Mouse (Mus musculus): Measurements from ENCODE around the gene Ccdc137. TPM values are rescaled to one million over a fixed set of nuclear protein-coding genes. Genes with fewer than 3 reads are reported as not detected.

The Ccdc137 gene
- total RNA-seq, 2 experiments from 2014 or later: 5.5 to 6.8 TPM

DNA sequence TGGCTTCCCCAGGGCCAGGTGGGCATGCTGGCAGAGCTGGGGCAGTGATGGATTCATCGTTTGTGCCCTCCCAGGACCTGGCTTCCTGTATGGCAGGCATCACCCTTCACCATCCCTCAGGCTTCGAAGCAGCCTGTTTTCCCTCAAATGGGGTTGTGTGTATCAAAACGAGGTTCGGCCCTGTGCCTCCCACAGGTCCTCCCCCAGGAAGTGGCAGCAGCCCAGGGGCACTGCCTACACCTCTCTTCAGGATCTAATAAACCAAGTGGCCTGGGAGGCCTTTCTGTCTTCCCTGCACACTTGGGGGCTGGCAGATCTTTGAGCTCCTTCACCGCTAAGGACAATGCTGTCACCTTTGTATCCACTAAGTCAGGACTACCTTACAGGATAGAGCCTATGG, 41.0 kb downstream of the Ccdc137 start:
- no peak for DNase-seq

DNA sequence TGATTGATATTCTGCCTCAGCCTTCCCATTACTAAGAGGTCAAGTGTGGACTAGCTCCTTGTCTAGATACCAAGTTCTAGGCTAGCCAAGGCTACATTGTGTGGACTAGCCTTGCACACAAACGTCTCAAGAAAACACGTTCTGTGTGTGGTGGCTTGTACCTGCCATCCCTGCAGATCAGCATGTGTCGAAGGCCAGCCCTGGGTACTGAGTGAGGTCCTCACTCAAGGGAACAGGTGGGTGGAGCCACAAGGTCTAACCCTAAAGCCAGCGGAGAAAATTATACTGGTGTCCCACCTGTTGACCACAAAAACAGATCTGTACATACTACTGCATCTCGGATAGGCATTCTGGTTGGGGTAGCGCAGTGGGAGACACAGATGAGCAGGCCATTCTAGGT, 42.0 kb downstream of the Ccdc137 start:
- no peak for DNase-seq

DNA sequence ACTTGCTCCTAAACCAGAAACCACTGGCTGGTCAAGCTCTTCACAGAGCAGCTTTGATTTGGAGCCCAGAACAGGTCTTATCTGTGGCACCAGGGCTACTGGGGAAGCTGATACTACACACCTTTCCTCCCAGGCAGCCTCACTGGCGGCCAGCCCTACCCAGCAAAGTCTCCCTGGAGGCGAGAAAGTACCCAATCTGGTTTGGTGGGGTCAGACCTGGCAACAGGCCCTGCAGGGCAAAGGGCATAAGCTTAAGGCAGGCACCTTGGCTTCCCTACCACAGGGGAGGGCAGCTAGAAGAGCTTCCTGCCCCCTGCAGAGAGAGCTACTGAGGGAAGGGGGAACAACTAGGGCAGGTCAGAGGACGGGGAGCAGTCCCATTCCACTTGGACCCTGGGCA, 42.4 kb downstream of the Ccdc137 start:
- DNase-seq: no peak

DNA sequence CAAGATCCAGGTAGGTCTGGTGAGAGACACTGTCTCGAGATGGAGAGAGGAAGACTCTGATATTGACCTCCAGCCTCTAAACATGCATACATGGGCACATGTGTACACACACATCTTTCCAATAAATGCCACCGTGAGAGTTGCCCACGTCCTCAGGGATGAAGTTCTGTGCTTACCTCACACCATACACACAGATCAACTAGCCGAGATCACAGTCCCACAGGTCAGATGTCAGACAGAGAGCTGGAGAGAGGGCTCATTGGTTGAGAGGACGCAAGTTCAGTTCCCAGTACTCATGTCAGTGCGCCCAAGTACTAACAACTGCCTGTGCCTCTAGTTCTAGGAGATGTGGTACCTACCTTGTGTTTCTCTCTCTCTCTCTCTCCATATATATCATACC, 43.1 kb downstream of the Ccdc137 start:
- DNase-seq: no peak

DNA sequence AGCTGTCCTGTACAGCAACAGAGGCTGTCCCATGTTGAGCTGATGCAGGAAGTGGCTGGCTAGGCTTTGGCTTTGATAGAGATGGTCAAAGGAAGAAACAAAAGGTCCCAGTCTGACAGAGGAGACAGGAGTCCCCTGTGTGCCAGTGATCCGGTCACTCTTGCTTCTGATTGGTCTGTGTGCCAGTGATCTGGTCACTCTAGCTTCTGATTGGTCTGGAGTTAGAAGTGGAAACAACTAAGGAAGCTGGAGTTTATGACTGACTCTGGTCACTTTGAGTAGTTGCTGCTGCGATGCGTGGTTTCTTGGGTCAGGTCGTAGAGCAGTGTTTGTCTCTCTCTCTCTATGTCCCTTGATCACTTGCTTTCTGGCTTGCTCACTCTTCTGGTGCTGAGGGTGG, 43.8 kb downstream of the Ccdc137 start:
- no peak for DNase-seq

DNA sequence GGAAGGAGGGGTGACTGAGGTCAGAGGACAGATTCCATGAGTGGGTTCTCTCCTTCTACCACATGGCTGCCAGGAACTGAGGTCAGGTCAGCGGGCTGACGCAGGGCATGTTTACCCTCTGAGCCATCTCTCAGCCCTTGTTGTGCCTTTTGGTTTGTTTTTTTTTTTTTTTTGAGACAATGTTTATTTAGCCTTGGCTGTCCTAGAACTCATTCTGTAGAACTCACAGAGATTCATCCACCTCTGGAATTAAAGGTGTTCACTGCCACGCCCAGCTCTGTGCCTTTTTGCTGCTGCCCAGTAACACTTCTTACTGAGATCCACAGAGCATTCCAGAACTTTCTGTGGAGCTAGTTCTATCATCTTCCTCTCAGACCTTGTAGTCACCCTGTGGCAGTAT, 47.7 kb downstream of the Ccdc137 start:
- DNase-seq: no peak

DNA sequence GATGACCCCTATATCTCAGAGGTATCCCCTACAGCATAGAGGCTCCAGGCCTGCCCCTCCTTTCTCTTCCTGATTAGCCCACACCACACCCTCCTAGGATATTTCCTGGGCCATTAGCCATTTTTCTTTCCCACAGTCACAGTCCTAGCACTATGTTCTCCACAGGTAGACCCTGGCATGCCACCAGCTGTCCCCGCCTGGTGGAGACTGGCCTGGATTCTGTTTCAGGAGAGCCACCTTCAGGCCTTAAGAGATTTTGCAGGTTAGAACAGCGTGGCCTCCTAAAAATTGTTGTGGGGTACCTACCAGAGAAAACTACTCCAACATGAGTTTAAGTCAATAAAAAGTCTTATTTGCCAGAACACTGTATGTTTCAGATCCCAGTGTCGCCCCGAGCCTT, 49.0 kb downstream of the Ccdc137 start:
- DNase-seq: no peak

DNA sequence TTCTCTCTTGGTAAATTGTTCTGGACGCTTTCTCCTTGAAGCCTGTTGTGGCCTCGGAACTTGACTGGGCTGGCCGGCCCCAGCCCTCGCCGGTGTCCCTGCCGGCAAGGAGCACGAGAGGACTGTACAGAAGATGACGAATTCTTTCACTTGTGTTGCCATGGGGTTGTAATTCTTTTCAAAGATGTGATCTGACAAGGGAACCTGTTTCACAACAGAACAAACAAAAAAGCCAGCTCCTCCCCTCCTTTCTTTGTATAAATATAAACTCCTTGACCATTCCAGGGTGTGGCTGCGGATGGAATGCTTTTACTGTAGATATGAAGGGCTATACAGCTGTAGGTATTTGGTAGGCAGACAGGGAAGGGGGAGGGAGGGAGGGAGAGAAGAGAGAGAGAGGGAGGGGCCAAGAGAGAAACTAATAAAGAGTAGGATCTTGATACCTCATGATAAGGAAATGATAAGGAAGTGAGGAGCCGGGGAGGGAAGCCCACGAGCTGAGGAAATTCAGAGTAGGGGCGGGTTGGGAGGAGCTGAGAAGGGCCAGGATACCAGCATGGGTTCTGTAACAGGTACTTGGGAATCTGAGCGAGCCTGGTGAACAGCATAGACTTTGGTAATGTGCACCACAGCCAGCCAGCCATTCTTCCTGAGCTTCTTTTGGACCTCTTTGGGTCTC, 49.8 kb downstream of the Ccdc137 start:
- no peak for DNase-seq

DNA sequence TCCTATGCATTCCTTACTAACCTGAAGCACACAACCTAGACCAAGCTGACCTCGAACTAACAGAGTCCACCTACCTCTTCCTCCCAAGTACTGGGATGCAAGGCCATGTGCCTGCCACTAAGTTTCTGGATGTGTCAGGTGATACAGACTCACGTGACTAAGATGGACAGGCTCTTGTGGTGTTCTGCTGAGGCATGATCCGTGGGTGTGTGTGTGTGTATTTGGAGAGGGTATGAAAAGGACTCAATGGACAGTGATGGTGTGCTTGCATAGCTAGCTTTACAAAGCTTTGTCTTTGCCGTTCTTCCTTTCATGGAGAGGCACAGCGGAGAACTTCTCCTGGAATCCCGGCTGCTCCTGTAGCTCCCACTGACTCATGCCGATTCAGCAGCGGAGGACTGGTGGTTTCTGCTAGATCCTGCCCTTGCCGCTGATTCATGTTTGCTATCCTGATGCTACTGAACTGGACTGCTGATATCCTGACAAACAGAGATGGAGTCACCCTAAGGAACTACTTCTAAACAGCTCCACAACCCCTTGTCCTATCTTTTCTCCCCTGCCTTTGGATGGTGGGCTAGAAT, 50.5 kb downstream of the Ccdc137 start:
- no peak for DNase-seq

DNA sequence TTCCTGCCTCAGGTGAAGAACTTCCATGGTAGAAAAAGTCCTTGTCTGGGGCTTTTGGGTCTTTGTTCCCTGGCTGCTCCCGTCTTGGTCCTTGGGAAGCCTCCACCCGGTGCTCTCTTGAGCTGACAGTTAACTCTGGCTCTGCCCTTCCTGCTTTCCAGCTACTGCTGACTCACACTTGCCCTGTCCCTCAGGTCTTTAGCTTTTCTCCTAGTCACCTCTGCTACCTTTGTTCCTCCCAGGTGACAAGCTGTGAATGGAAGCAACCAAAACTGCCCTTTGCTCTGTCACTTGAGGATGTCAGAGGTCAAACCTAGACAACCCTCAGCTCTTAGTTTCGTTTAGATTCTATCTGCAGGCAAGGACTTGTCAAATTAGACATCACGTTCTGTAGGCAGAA, 52.0 kb downstream of the Ccdc137 start:
- no peak for DNase-seq

DNA sequence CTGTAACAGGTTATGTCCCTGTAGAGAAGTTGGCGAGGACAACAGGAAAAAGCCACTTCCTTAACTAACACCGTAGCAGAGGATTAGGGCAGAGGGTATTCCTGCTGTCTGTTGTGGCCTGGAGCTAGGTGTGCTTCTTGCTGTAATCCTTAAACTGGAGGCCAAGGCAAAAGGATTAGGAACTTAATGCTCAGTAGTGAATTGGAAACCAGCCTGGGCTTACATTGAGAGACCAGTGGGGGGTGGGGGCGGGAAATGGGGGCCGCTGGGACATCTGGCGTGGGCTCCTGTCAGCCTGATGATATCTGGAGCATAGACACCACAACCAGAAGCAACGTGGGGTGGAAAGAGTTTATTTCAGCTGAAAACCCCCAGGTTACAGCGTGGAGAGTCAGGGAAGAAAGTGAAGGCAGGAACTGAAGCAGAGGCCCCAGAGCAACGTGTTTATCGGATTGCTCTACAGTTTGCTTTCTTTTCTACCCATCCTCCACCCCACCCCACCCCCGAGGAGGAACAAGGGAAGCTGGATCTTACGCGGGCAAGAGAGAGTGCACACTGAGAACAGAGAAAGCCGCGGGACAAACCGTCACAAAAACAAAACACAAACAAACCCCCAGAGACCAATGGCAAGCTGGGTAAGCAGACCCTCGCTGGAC, 52.6 kb downstream of the Ccdc137 start:
- DNase-seq: no peak

DNA sequence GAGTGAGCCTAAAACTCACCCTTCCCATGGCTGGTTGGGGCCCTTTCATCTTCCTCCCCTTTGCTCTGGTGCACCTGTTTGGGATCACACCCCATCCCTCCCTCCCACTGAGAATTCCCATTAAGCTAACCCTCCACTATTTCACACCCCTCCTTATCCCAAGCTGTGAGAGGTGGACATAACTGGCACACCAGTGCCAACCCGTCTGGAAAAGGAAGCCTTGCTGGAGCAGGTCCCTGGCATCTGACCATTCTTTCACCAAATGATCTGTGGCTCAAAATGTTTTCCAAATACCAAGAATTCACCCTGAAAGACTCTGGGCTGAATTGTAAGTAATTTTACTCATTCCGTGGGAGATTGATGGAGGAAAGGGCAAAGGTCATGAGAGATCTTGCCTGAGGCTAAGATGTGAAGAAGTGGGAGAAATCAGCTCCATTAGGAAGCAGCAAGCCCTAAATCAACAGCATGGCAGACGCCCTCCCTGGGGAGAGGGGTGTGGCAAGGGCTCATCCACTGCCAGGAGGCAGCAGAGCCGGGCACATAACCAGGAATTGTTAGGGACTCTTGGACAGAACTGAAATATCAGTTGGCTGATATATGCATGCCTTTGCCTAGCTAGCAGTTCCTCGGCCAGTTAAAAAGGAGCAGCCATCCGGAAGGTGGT, 55.0 kb downstream of the Ccdc137 start:
- no peak for DNase-seq

Other genes with a start within 250 kb of the Ccdc137 start
- 10 to 100 TPM in 1 of 2 experiments, 1 to 10 TPM in 1; 6.4 to 10.5 TPM for gene Bahcc1, start 225.2 kb upstream of the Ccdc137 start, total RNA-seq (2021)
- gene Actg1, start 109.6 kb upstream of the Ccdc137 start, total RNA-seq (2021): 100 to 1,000 TPM; 439 to 618 TPM
- gene Fscn2, start 96.6 kb upstream of the Ccdc137 start, total RNA-seq (2021): under 1 TPM; 0.50 to 0.61 TPM
- 10 to 100 TPM; 14.6 to 15.3 TPM for gene Faap100, start 79.4 kb upstream of the Ccdc137 start, total RNA-seq (2021)
- 10 to 100 TPM; 60.6 to 66.6 TPM for gene Nploc4, start 20.4 kb upstream of the Ccdc137 start, total RNA-seq (2021)
- gene Tspan10, start 15.5 kb upstream of the Ccdc137 start, total RNA-seq (2021): not detected
- gene Pde6g, start 4.6 kb upstream of the Ccdc137 start, total RNA-seq (2021): under 1 TPM; 0.23 to 0.41 TPM
- 10 to 100 TPM; 21.2 to 24.1 TPM for gene Oxld1, start within 50 bp of the Ccdc137 start, total RNA-seq (2021)
- 10 to 100 TPM; 16.1 to 17.5 TPM for gene Arl16, start 9.5 kb downstream of the Ccdc137 start, total RNA-seq (2021)
- 100 to 1,000 TPM; 121 to 147 TPM for gene Mrpl12, start 26.5 kb downstream of the Ccdc137 start, total RNA-seq (2021)
- gene Slc25a10, start 33.7 kb downstream of the Ccdc137 start, total RNA-seq (2021): 10 to 100 TPM in 1 of 2 experiments, 1 to 10 TPM in 1; 9.7 to 11.1 TPM
- gene Gcgr, start 72.6 kb downstream of the Ccdc137 start, total RNA-seq (2021): under 1 TPM; 0.09 to 0.75 TPM
- 10 to 100 TPM; 51.3 to 52.7 TPM for gene Mcrip1, start 91.6 kb downstream of the Ccdc137 start, total RNA-seq (2021)
- gene Ppp1r27, start 93.0 kb downstream of the Ccdc137 start, total RNA-seq (2021): 100 to 1,000 TPM; 156 to 183 TPM
- 100 to 1,000 TPM; 349 to 414 TPM for gene P4hb, start 115.1 kb downstream of the Ccdc137 start, total RNA-seq (2021)
- 100 to 1,000 TPM; 163 to 197 TPM for gene Arhgdia, start 123.5 kb downstream of the Ccdc137 start, total RNA-seq (2021)
- 10 to 100 TPM; 72.1 to 77.3 TPM for gene Alyref, start 140.2 kb downstream of the Ccdc137 start, total RNA-seq (2021)
- 10 to 100 TPM; 60.1 to 67.6 TPM for gene Anapc11, start 140.3 kb downstream of the Ccdc137 start, total RNA-seq (2021)
- gene Npb, start 150.4 kb downstream of the Ccdc137 start, total RNA-seq (2021): not detected
- gene Pcyt2, start 159.8 kb downstream of the Ccdc137 start, total RNA-seq (2021): 10 to 100 TPM; 29.7 to 30.9 TPM
- gene Sirt7, start 167.1 kb downstream of the Ccdc137 start, total RNA-seq (2021): 1 to 10 TPM; 6.5 to 9.2 TPM
- gene Mafg, start 175.5 kb downstream of the Ccdc137 start, total RNA-seq (2021): 10 to 100 TPM; 27.6 to 39.6 TPM
- gene Pycr1, start 185.7 kb downstream of the Ccdc137 start, total RNA-seq (2021): 10 to 100 TPM; 15.1 to 18.1 TPM
- 10 to 100 TPM; 89.2 to 92.0 TPM for gene Myadml2, start 190.0 kb downstream of the Ccdc137 start, total RNA-seq (2021)
- gene Notum, start 203.1 kb downstream of the Ccdc137 start, total RNA-seq (2021): 1 to 10 TPM in 1 of 2 experiments, not detected in 1; 1.2 TPM
- gene Aspscr1, start 214.9 kb downstream of the Ccdc137 start, total RNA-seq (2021): 10 to 100 TPM; 34.8 to 39.8 TPM